Mouse (Mus musculus): ENCODE data around the gene Cpt1c. TPM values are rescaled to one million over a fixed set of nuclear protein-coding genes. Genes with fewer than 3 reads are reported as not detected.

Gene Cpt1c
- polyA plus RNA-seq, 1 experiment from 2014 or later, result 19.4 TPM

GRCm38 (mm10) chr7:44929204-44930151, 45.2 kb downstream of the Cpt1c start, which contains the start of gene Ap2a1:
Gene Ap2a1, minus strand, starts transcription at chr7:44929496.
- H3K9ac ChIP-seq, result peak within 1 kb of the TSS; percentile 95
- H3K36me3 ChIP-seq, result 0 out of 2 replicates have a peak, but pooled peaks cover 8% of the 10 kb centered on the region
- no peaks in the 10 kb centered on the region for H3K27me3 ChIP-seq (replicated peaks)
- H3K9me3 ChIP-seq, result no peaks in the 10 kb centered on the region
- peak within 1 kb of the TSS; percentile 95 for H3K4me3 ChIP-seq (replicated peaks)
- WGBS, result under 1% methylated on average over 84 of the region's 84 CpGs
- H3K27ac ChIP-seq, result peak within 1 kb of the TSS; percentile 93
- H3K4me2 ChIP-seq, result peak within 1 kb of the TSS; percentile 81
- H3K4me1 ChIP-seq, result peaks cover 10% of the 10 kb centered on the region
- peak; percentile 99 for ATAC-seq (ENCODE audit: insufficient read depth, low FRiP score, low read depth)

DNA sequence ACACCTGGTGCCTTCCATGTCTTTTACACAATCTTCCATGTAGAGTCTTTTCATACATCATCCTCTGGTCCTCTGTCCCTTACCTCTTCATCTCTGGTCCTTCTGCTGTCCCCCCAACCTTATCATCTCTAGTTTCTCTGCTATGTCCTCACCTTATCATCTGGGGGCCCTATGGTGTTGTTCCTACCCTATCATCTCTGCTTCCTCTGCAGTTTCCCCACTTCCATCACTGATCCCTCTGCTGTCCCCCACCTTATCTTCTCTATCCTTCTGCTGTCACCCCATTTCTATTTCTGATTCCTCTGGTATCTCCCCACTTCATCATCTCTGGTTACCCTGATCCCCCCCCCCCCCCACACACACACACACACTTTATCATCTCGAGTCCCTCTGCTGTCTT, 46.1 kb downstream of the Cpt1c start:
- H3K4me3 ChIP-seq (replicated peaks), result peak overlapping the region; percentile 95
- H3K4me1 ChIP-seq, result peaks cover 10% of the 10 kb centered on the region
- 0% methylated on average over 1 of the region's 1 CpGs for whole genome bisulfite sequencing
- no peaks in the 10 kb centered on the region for H3K9me3 ChIP-seq
- H3K4me2 ChIP-seq, result peak overlapping the region; percentile 63
- ATAC-seq (ENCODE audit: insufficient read depth, low FRiP score, low read depth), result no peak
- H3K27ac ChIP-seq, result peak overlapping the region; percentile 79; the same call in 1 of the 2 replicates
- H3K36me3 ChIP-seq, result 0 out of 2 replicates have a peak, but pooled peaks cover 8% of the 10 kb centered on the region
- peak overlapping the region; percentile 12; the same call in 1 of the 2 replicates for H3K9ac ChIP-seq
- no peaks in the 10 kb centered on the region for H3K27me3 ChIP-seq (replicated peaks)

- 78% methylated on average over 3 of the region's 3 CpGs for WGBS
- H3K36me3 ChIP-seq, result 0 out of 2 replicates have a peak, but pooled peaks cover 13% of the 10 kb centered on the region
- H3K27ac ChIP-seq, result no peak overlapping the region
- H3K9ac ChIP-seq, result no peak overlapping the region
- no peaks in the 10 kb centered on the region for H3K27me3 ChIP-seq (replicated peaks)
- H3K4me2 ChIP-seq, result no peak overlapping the region
- no peak for ATAC-seq (ENCODE audit: insufficient read depth, low FRiP score, low read depth)
- peaks cover 10% of the 10 kb centered on the region for H3K4me1 ChIP-seq
- no peaks in the 10 kb centered on the region for H3K9me3 ChIP-seq
- no peak overlapping the region for H3K4me3 ChIP-seq (replicated peaks)
These were observed 49.2 kb downstream of the Cpt1c start for GRCm38 (mm10) chr7:44925468-44925867.

DNA sequence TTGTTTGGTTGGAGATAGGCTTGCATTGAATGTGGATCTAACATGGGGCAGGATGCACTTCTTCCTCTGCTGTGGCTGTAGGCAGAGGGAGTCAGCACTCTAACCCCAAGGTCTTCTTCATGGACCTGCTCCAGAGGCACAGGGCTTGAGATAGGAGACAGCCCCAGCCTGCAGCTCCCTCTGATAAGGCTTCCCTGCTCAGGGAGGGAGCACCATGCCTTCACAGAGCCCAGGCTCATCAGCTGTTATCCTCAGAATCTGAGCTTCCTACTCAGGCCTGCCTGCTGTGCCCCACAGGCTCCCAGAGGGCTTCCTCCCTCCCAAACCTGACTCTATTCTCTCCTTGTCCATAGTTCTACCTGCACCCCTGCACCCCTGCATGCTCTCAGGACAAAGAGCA, 52.1 kb downstream of the Cpt1c start:
- Histone ChIP-seq H3K4me3 (replicated peaks) (no peak overlapping the region), H3K27ac (no peak overlapping the region), H3K9ac (no peak overlapping the region), H3K4me2 (no peak overlapping the region), H3K36me3 (0 out of 2 replicates have a peak, but pooled peaks cover 13% of the 10 kb centered on the region), H3K27me3 (replicated peaks) (no peaks in the 10 kb centered on the region), H3K9me3 (no peaks in the 10 kb centered on the region), H3K4me1 (peaks cover 5% of the 10 kb centered on the region; the same call in 1 of the 2 replicates)
- ATAC-seq (ENCODE audit: insufficient read depth, low FRiP score, low read depth), result no peak

DNA sequence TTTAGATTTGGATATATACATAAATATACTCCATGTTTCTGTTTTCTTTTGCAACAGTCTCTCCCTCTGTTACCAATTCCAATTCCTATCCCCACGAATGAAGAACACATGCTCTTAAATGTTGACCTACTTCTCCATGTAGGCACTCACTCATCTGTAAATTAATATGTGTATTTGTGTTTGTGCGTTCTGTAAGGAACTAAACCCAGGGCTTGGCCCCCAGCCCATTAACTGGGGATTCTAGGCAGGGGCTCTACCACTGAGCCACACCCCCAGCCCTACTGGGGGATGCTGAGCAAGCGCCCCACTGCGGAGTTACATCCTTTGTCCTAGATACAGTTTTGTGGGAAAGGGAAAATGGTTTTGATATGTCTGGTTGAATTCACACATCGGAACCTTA, 55.5 kb downstream of the Cpt1c start:
- Histone ChIP-seq H3K27me3 (replicated peaks) (no peaks in the 10 kb centered on the region), H3K9ac (no peak overlapping the region), H3K27ac (no peak overlapping the region), H3K4me1 (peaks cover 8% of the 10 kb centered on the region; the same call in 1 of the 2 replicates), H3K4me2 (no peak overlapping the region), H3K4me3 (replicated peaks) (no peak overlapping the region), H3K36me3 (peaks cover 17% of the 10 kb centered on the region; the same call in 1 of the 2 replicates), H3K9me3 (no peaks in the 10 kb centered on the region)
- 91% methylated on average over 5 of the region's 5 CpGs for WGBS
- ATAC-seq (ENCODE audit: insufficient read depth, low FRiP score, low read depth), result no peak

DNA sequence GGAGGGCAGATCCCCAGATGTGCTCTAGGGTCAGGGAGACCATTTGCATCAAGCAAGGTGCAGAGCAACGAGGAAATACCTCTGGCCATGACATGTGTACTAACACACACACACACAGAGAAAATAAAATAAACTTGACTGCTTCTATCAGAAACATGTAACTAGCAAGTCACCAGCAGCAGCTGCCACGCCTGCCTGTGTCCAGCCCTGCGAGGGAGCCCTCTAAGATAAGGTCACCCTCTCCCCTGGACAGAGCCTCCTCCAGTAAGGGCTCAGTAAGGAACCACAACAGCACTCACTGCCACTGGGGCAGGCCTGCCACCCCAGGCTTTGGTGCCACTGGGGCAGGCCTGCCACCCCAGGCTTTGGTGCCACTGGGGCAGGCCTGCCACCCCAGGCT, 56.4 kb downstream of the Cpt1c start:
- Histone ChIP-seq H3K4me2 (no peak overlapping the region), H3K27ac (no peak overlapping the region), H3K9me3 (no peaks in the 10 kb centered on the region), H3K4me3 (replicated peaks) (no peak overlapping the region), H3K36me3 (peaks cover 18% of the 10 kb centered on the region; the same call in 1 of the 2 replicates), H3K27me3 (replicated peaks) (no peaks in the 10 kb centered on the region), H3K9ac (no peak overlapping the region), H3K4me1 (peaks cover 8% of the 10 kb centered on the region; the same call in 1 of the 2 replicates)
- 62% methylated on average over 3 of the region's 3 CpGs for WGBS
- no peak for ATAC-seq (ENCODE audit: insufficient read depth, low FRiP score, low read depth)

DNA sequence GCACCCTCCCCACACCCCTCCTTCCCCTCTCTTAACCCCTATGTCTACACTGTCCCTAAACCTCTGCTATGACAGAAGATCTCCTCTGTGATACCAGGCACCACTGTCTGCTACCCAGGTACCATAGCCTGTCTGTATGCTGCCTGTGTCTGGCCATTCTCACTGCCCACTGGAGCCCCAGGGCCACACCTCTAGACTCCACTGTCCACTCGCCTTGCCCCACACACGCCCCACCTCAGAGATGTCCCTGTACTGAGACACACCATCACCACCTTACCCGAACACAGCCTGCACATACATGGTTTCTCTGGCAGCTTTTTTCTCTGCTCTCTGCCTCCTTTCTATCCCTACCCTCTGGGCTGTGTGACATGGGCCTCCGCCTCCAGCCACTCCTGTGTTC, 57.8 kb downstream of the Cpt1c start:
- no peak overlapping the region for H3K9ac ChIP-seq
- peaks cover 22% of the 10 kb centered on the region; the same call in 1 of the 2 replicates for H3K36me3 ChIP-seq
- no peaks in the 10 kb centered on the region for H3K27me3 ChIP-seq (replicated peaks)
- H3K4me2 ChIP-seq, result no peak overlapping the region
- no peaks in the 10 kb centered on the region for H3K9me3 ChIP-seq
- H3K4me1 ChIP-seq, result peaks cover 8% of the 10 kb centered on the region; the same call in 1 of the 2 replicates
- no peak overlapping the region for H3K27ac ChIP-seq
- H3K4me3 ChIP-seq (replicated peaks), result no peak overlapping the region
- ATAC-seq (ENCODE audit: insufficient read depth, low FRiP score, low read depth), result no peak
- WGBS, result 91% methylated on average over 4 of the region's 4 CpGs

DNA sequence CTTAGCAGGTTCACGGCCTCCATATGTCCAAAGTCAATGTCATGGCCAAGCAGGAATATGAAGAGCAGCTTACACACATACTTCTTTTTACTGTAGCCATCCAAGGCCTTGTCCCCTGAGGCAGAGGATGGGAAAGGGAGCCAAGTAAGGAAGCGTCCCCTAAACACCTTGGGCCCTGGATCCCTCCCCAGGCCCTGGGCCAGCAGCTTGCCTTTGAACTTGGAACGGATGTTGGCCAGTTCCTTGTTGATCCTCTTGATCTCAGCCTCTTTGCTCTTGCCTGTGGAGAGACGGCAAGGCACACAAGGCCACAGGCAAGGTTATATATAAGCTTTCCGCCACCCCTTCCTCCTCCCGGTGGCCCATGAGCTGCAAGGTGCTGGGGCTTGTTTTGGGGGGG, 58.5 kb downstream of the Cpt1c start:
- peaks cover 27% of the 10 kb centered on the region; the same call in 1 of the 2 replicates for H3K36me3 ChIP-seq
- WGBS, result 80% methylated on average over 6 of the region's 6 CpGs
- ATAC-seq (ENCODE audit: insufficient read depth, low FRiP score, low read depth), result no peak

DNA sequence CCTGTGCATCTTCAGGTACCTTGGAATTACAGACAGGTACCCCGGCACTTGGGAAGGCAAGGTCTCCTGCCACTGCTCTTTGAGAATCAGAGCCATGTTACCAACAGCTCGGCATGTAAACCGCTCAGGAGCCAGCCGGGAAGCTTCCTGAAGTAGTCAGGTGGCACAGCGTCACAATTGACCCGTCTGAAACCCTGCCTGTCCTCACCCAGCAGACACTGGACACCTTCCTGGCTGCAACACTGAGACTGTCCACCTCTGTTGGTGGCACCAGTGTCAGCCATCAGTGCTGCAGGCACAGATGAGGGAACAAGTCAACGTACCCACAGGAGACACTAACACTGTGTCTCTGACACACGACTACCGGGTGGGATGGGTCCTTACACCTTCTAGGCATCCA, 59.3 kb downstream of the Cpt1c start:
- no peak for ATAC-seq (ENCODE audit: insufficient read depth, low FRiP score, low read depth)
- peaks cover 34% of the 10 kb centered on the region; the same call in 1 of the 2 replicates for H3K36me3 ChIP-seq

More for the DNA sequence above, 58.5 kb downstream of the Cpt1c start:
- no peak overlapping the region for H3K27ac ChIP-seq
- H3K4me3 ChIP-seq (replicated peaks), result no peak overlapping the region
- no peaks in the 10 kb centered on the region for H3K9me3 ChIP-seq
- H3K4me2 ChIP-seq, result no peak overlapping the region
- peaks cover 8% of the 10 kb centered on the region; the same call in 1 of the 2 replicates for H3K4me1 ChIP-seq
- H3K27me3 ChIP-seq (replicated peaks), result no peaks in the 10 kb centered on the region
- no peak overlapping the region for H3K9ac ChIP-seq

DNA sequence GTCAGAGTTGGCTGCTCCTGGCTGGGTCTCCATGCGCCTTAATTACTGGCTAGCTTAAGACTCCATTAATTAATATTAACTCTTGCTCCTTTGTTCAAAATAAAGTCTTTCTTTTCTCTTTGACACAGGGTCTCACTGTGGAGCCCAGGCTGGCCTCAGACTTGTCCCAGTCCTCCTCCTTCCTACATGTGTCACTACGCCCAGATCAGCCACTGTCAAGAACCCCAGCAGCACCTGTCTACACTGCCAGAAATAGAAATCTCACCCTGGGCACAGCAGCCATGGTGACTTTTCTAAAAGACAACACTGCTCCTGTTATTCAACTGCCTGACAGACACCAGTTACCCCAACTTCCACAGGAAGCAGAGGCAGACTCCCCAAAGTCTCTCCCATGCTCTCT, 60.3 kb downstream of the Cpt1c start:
- H3K4me2 ChIP-seq, result no peak overlapping the region
- H3K4me3 ChIP-seq (replicated peaks), result no peak overlapping the region
- no peak for ATAC-seq (ENCODE audit: insufficient read depth, low FRiP score, low read depth)
- 94% methylated on average over 2 of the region's 2 CpGs for WGBS
- no peaks in the 10 kb centered on the region for H3K27me3 ChIP-seq (replicated peaks)
- no peak overlapping the region for H3K27ac ChIP-seq
- H3K9ac ChIP-seq, result no peak overlapping the region
- H3K9me3 ChIP-seq, result no peaks in the 10 kb centered on the region
- peaks cover 8% of the 10 kb centered on the region; the same call in 1 of the 2 replicates for H3K4me1 ChIP-seq
- H3K36me3 ChIP-seq, result peaks cover 38% of the 10 kb centered on the region; the same call in 1 of the 2 replicates

More for the DNA sequence above, 59.3 kb downstream of the Cpt1c start:
- Histone ChIP-seq H3K9me3 (no peaks in the 10 kb centered on the region), H3K4me2 (no peak overlapping the region), H3K9ac (no peak overlapping the region), H3K4me3 (replicated peaks) (no peak overlapping the region), H3K4me1 (peaks cover 8% of the 10 kb centered on the region; the same call in 1 of the 2 replicates), H3K27ac (no peak overlapping the region), H3K27me3 (replicated peaks) (no peaks in the 10 kb centered on the region)
- 89% methylated on average over 9 of the region's 9 CpGs for WGBS
